Mouse (Mus musculus): ENCODE measurements around the gene Igfbp5. TPM values are rescaled to one million over a fixed set of nuclear protein-coding genes. Genes with fewer than 3 reads are reported as not detected.

Igfbp5 gene
- polyA plus RNA-seq (2014; fragmentation: Nextera tagmentation; extraction: Ambion mirVana), result 126 and 127 TPM in 2 replicates

- H3K4me1 ChIP-seq (ENCODE audit: control insufficient read depth, insufficient read depth, low read length), result peaks cover 24% of the 10 kb centered on the region
- H3K9me3 ChIP-seq (ENCODE audit: control insufficient read depth, low read depth, low read length), result no peaks in the 10 kb centered on the region
- peak within 1 kb of the TSS; percentile 83 for H3K4me2 ChIP-seq (replicated peaks; ENCODE audit: low read depth, low read length)
- peak within 1 kb of the TSS; percentile 69 for H3K4me3 ChIP-seq (ENCODE audit: low read depth, low read length)
- peak within 1 kb of the TSS; percentile 86 for H3K9ac ChIP-seq (replicated peaks; ENCODE audit: low read depth, low read length)
- WGBS, result under 1% methylated on average over 38 of the region's 38 CpGs
- ATAC-seq (ENCODE audit: insufficient number of reproducible peaks, insufficient read depth, low FRiP score, low read depth), result peak; percentile 47
- no peaks in the 10 kb centered on the region; the same call in 1 of the 2 replicates for H3K36me3 ChIP-seq (ENCODE audit: control insufficient read depth, insufficient read depth, low read length)
- H3K27me3 ChIP-seq (ENCODE audit: control insufficient read depth, insufficient read depth, low read length), result no peaks in the 10 kb centered on the region
- H3K27ac ChIP-seq (ENCODE audit: low read length), result peak within 1 kb of the TSS; percentile 98
Observed at GRCm38 (mm10) chr1:72874287-72875211, at the start of gene Igfbp5. Gene Igfbp5, minus strand, starts transcription at chr1:72874884.

GRCm38 (mm10) chr1:72914815-72915214 is 40.1 kb upstream of the Igfbp5 start:
- H3K36me3 ChIP-seq (ENCODE audit: control insufficient read depth, insufficient read depth, low read length), result no peaks in the 10 kb centered on the region
- H3K9me3 ChIP-seq (ENCODE audit: control insufficient read depth, low read depth, low read length), result no peaks in the 10 kb centered on the region
- peaks cover 16% of the 10 kb centered on the region; the same call in 1 of the 2 replicates for H3K4me1 ChIP-seq (ENCODE audit: control insufficient read depth, insufficient read depth, low read length)
- H3K9ac ChIP-seq (replicated peaks; ENCODE audit: low read depth, low read length), result no peak overlapping the region
- no peaks in the 10 kb centered on the region for H3K27me3 ChIP-seq (ENCODE audit: control insufficient read depth, insufficient read depth, low read length)
- peak overlapping the region; percentile 77; the same call in 1 of the 2 replicates for H3K27ac ChIP-seq (ENCODE audit: low read length)
- H3K4me2 ChIP-seq (replicated peaks; ENCODE audit: low read depth, low read length), result no peak overlapping the region
- WGBS, result 25% methylated on average over 6 of the region's 6 CpGs
- no peak overlapping the region for H3K4me3 ChIP-seq (ENCODE audit: low read depth, low read length)
- ATAC-seq (ENCODE audit: insufficient number of reproducible peaks, insufficient read depth, low FRiP score, low read depth), result peak; percentile 81

- Histone ChIP-seq H3K27me3 (ENCODE audit: control insufficient read depth, insufficient read depth, low read length) (no peaks in the 10 kb centered on the region), H3K4me2 (replicated peaks; ENCODE audit: low read depth, low read length) (no peak overlapping the region), H3K27ac (ENCODE audit: low read length) (no peak overlapping the region), H3K4me1 (ENCODE audit: control insufficient read depth, insufficient read depth, low read length) (peaks cover 20% of the 10 kb centered on the region; the same call in 1 of the 2 replicates), H3K4me3 (ENCODE audit: low read depth, low read length) (no peak overlapping the region), H3K36me3 (ENCODE audit: control insufficient read depth, insufficient read depth, low read length) (no peaks in the 10 kb centered on the region), H3K9ac (replicated peaks; ENCODE audit: low read depth, low read length) (no peak overlapping the region), H3K9me3 (ENCODE audit: control insufficient read depth, low read depth, low read length) (no peaks in the 10 kb centered on the region)
- WGBS, result 83% methylated on average over 5 of the region's 5 CpGs
- peak; percentile 54 for ATAC-seq (ENCODE audit: insufficient number of reproducible peaks, insufficient read depth, low FRiP score, low read depth)
Observed at GRCm38 (mm10) chr1:72913073-72913472, 38.4 kb upstream of the Igfbp5 start.

- ATAC-seq (ENCODE audit: insufficient number of reproducible peaks, insufficient read depth, low FRiP score, low read depth), result no peak
- H3K4me3 ChIP-seq (ENCODE audit: low read depth, low read length), result no peak overlapping the region
- no peaks in the 10 kb centered on the region for H3K36me3 ChIP-seq (ENCODE audit: control insufficient read depth, insufficient read depth, low read length)
- H3K4me2 ChIP-seq (replicated peaks; ENCODE audit: low read depth, low read length), result no peak overlapping the region
- H3K27me3 ChIP-seq (ENCODE audit: control insufficient read depth, insufficient read depth, low read length), result no peaks in the 10 kb centered on the region
- no peak overlapping the region for H3K9ac ChIP-seq (replicated peaks; ENCODE audit: low read depth, low read length)
- no peak overlapping the region for H3K27ac ChIP-seq (ENCODE audit: low read length)
- 83% methylated on average over 2 of the region's 2 CpGs for WGBS
- H3K9me3 ChIP-seq (ENCODE audit: control insufficient read depth, low read depth, low read length), result 0 out of 2 replicates have a peak, but pooled peaks cover 3% of the 10 kb centered on the region
- no peaks in the 10 kb centered on the region for H3K4me1 ChIP-seq (ENCODE audit: control insufficient read depth, insufficient read depth, low read length)
Observed at GRCm38 (mm10) chr1:72895821-72896220, 21.1 kb upstream of the Igfbp5 start.

- Histone ChIP-seq H3K27me3 (ENCODE audit: control insufficient read depth, insufficient read depth, low read length) (no peaks in the 10 kb centered on the region), H3K27ac (ENCODE audit: low read length) (no peak overlapping the region; the same call in 1 of the 2 replicates), H3K4me3 (ENCODE audit: low read depth, low read length) (no peak overlapping the region), H3K9ac (replicated peaks; ENCODE audit: low read depth, low read length) (no peak overlapping the region), H3K4me1 (ENCODE audit: control insufficient read depth, insufficient read depth, low read length) (no peaks in the 10 kb centered on the region), H3K9me3 (ENCODE audit: control insufficient read depth, low read depth, low read length) (no peaks in the 10 kb centered on the region), H3K36me3 (ENCODE audit: control insufficient read depth, insufficient read depth, low read length) (no peaks in the 10 kb centered on the region), H3K4me2 (replicated peaks; ENCODE audit: low read depth, low read length) (no peak overlapping the region)
- WGBS, result 29% methylated on average over 1 of the region's 1 CpGs
- ATAC-seq (ENCODE audit: insufficient number of reproducible peaks, insufficient read depth, low FRiP score, low read depth), result no peak
Observed at GRCm38 (mm10) chr1:72887910-72888309, 13.2 kb upstream of the Igfbp5 start.

GRCm38 (mm10) chr1:72885819-72886169 is 11.1 kb upstream of the Igfbp5 start:
- WGBS, result 34% methylated on average over 7 of the region's 7 CpGs
- Histone ChIP-seq H3K27me3 (ENCODE audit: control insufficient read depth, insufficient read depth, low read length) (no peaks in the 10 kb centered on the region), H3K4me3 (ENCODE audit: low read depth, low read length) (no peak overlapping the region), H3K9ac (replicated peaks; ENCODE audit: low read depth, low read length) (no peak overlapping the region), H3K9me3 (ENCODE audit: control insufficient read depth, low read depth, low read length) (no peaks in the 10 kb centered on the region), H3K27ac (ENCODE audit: low read length) (peak overlapping the region; percentile 86), H3K4me1 (ENCODE audit: control insufficient read depth, insufficient read depth, low read length) (no peaks in the 10 kb centered on the region), H3K4me2 (replicated peaks; ENCODE audit: low read depth, low read length) (no peak overlapping the region), H3K36me3 (ENCODE audit: control insufficient read depth, insufficient read depth, low read length) (no peaks in the 10 kb centered on the region)
- ATAC-seq (ENCODE audit: insufficient number of reproducible peaks, insufficient read depth, low FRiP score, low read depth), result peak; percentile 81; the same call in 1 of the 2 replicates

- Histone ChIP-seq H3K27me3 (ENCODE audit: control insufficient read depth, insufficient read depth, low read length) (no peaks in the 10 kb centered on the region), H3K36me3 (ENCODE audit: control insufficient read depth, insufficient read depth, low read length) (no peaks in the 10 kb centered on the region), H3K4me2 (replicated peaks; ENCODE audit: low read depth, low read length) (no peak overlapping the region), H3K4me1 (ENCODE audit: control insufficient read depth, insufficient read depth, low read length) (no peaks in the 10 kb centered on the region), H3K9ac (replicated peaks; ENCODE audit: low read depth, low read length) (no peak overlapping the region), H3K4me3 (ENCODE audit: low read depth, low read length) (no peak overlapping the region), H3K9me3 (ENCODE audit: control insufficient read depth, low read depth, low read length) (no peaks in the 10 kb centered on the region), H3K27ac (ENCODE audit: low read length) (peak overlapping the region; percentile 86)
- ATAC-seq (ENCODE audit: insufficient number of reproducible peaks, insufficient read depth, low FRiP score, low read depth), result peak; percentile 83; the same call in 1 of the 2 replicates
- WGBS, result 64% methylated on average over 11 of the region's 11 CpGs
Observed at GRCm38 (mm10) chr1:72885111-72885818, 10.6 kb upstream of the Igfbp5 start.

- WGBS, result 57% methylated on average over 4 of the region's 4 CpGs
- no peak for ATAC-seq (ENCODE audit: insufficient number of reproducible peaks, insufficient read depth, low FRiP score, low read depth)
- Histone ChIP-seq H3K9me3 (ENCODE audit: control insufficient read depth, low read depth, low read length) (no peaks in the 10 kb centered on the region), H3K4me3 (ENCODE audit: low read depth, low read length) (no peak overlapping the region), H3K9ac (replicated peaks; ENCODE audit: low read depth, low read length) (no peak overlapping the region), H3K36me3 (ENCODE audit: control insufficient read depth, insufficient read depth, low read length) (no peaks in the 10 kb centered on the region), H3K4me2 (replicated peaks; ENCODE audit: low read depth, low read length) (no peak overlapping the region), H3K4me1 (ENCODE audit: control insufficient read depth, insufficient read depth, low read length) (peaks cover 21% of the 10 kb centered on the region), H3K27ac (ENCODE audit: low read length) (peak overlapping the region; percentile 53; the same call in 1 of the 2 replicates), H3K27me3 (ENCODE audit: control insufficient read depth, insufficient read depth, low read length) (no peaks in the 10 kb centered on the region)
Observed at GRCm38 (mm10) chr1:72879319-72879634, 4.6 kb upstream of the Igfbp5 start.

Data from stomach, embryonic 14.5 days (tissue).